Mouse (Mus musculus) neural tube, embryonic 10.5 days (tissue): ENCODE measurements around the gene Pex26.

Experiments
- DNase-seq: peaks from one replicate; pipeline ENCODE4 v3.0.0-alpha.2; 2017; ENCODE audit warnings: low spot score; ENCODE audit errors: extremely low spot score

Gene Pex26

DNA sequence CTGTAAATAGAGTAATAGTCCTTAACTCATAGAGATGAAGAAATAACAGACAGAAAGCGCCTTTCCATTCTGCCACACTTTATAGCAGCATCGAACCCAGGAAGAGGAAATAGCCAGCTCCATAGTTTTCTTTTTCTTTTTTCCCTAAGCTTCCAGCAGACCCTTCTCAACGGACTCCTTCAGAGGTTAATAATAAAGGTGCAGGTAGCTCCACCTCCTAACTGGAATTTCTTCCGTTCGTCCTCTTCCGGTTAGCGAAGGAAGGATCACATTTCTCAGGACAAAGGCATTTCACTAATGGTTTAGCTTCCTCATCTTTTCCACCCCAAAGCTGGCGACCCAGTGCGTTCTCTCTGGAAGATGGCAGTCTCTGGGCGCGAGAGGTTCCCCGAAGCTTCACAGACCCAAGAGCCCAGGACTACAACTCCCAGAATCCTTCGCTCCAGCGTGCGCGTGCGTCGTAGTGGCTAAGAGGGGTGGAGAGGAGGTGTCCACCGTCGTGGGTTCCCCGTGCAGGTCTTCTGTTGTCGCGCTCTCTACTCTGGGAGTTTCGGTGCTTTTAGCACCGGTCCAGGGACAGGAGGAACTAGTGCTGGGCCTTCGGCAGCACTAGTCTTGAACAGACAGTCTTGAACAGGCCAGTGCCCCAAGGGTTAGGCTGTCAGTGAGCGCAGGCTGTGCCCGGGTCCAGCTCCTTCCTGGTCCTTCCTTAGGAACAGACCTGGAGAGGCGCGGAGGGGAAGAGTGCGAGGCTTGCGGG lies at the start of gene Pex26:
Gene Pex26, plus strand, starts transcription at position 254 of the 760 bp plus-strand sequence.
- peak; percentile 94 for DNase-seq

DNA sequence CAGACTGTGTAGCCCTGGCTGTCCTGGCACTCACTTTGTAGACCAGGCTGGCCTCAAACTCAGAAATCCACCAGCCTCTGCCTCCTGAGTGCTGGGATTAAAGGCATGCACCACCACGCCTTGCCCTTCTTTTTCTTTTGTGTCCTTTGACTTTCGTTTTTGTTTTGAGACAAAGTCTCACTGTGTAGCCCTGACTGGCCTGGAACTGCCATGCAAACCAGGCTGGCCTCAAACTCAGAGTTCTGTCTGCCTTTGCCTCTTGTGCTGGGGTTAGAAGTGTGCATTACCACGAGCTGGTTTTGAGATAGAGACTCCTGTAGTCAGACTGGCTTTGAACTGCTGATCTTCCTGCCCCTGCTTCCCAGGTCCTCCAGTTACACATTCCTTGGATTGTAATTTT lies 49.2 kb upstream of the Pex26 start:
- no peak for DNase-seq

DNA sequence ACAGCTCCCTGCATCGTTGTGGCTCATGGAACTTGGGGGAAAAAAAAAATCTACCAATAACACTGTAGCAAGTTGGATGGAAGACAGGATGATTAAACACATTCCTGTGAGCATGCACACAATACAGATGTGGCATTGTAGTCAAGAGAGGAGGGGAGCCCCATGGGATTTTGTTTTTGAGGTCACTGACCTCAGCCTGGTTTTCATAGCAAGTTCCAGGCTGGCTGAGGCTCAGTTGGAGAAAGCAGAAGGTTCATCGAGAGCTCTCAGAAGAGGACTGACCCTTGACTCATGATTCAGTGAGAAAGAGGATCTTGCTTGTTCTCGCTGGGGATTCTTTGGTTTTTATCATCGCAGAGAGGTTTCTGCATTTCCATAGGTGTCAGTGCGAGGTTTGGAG lies 48.6 kb upstream of the Pex26 start:
- DNase-seq = no peak

DNA sequence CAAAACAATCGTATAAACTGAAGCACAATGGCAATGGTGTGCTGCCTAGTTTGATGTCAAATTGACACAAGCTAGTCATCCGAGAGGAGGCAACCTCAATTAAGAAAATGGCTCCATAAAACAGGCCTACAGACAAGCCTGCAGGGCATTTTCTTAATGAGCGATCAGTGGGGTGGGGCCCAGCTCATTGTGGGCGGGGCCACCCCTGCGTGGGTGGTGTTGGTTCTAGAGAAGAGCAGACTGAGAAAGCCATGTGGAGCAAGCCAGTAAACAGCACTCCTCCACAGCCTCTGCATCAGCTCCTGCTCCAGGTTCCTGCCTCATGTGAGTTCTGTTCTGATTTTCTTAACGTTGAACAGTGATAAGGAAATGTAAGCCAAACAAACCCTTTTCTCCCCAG lies 46.2 kb upstream of the Pex26 start:
- DNase-seq = no peak

DNA sequence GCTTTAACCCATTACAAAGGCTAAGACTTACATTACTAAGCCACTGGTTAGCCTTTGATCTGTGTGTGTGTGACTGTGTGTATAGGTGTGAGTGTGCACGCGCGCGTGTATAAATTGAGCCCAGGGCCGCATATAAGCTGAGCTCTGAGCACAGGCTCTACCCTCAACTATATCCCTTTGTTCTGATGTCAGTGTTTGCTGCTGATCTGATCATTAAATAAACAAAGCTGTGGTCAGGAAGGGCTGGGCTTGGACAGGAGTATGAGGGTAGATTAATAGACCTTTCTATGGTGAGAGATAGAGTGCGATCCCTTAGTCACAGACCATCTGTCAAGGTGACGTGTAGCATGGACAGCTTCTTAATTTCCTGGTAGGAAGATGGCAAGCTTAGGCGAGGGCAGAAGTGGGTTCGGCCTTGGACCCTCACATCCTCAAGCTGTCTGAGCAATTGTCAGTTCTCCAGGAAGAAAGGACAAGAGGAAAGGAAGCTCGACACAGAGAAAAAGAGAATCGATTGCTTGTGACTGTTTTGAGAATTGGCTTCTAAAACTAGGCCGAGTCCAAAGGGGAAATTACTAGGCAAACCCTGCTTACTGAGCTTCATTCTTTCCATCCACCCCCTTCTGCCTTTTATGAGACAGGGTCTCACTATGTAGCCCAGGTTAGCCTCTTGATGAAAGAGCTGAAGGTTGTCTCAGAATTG lies 45.0 kb upstream of the Pex26 start:
- no peak for DNase-seq

DNA sequence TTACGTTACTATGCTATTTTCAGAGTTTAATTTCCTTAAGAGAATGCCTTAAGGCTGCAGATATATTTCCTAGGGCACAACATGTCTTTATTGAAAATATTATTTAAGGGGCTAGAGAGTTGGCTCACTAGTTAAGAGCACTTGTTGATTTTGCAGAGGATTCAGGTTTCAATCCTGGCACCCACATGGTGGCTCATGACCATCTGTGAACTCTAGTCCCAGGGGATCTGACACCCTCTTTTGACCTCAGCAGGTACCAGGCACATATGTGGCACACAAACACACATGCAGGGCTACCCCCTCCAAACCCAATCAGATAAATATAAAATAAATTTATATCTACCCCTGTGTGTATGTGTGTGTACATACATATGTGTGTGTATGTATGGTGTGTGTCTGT lies 44.2 kb upstream of the Pex26 start:
- no peak for DNase-seq

DNA sequence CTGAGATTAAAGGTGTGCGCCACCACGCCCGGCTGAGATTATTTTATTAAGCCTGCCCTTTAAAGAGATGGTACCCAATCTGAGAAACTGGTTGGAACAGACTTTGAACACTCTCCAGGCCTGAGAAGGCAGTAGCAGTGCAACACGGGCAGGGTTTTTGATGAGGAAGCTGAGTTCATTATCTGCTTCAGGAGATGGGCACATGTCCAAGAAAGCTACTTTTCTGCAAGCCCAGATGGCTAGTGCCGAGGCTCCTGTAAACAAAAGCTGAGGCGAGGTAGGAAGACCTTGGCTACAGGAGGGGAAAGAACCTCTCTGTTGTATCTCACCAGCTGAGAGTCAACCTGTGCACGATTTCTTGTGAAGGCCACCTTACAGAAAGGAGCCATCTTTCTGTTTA lies 41.2 kb upstream of the Pex26 start:
- no peak for DNase-seq

DNA sequence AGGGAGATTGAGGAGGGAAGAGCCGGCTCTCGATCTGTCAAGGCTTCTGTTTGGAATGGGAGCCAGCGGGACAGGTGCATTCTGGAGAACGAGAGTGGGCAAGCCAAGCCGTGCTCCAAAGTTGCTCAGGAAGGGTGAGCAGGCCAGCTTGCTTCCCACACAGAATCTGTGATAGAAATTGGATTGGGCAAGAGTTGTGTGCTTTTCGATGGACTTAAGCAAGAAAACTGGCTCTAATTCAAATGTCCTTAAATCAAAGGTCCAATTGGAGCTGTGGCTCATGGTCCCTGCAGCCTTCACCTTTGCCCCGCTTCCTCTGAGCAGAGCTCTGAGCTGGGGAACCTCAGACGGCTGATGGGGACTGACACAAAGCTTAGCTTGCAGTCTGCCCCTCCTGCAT lies 40.0 kb upstream of the Pex26 start:
- DNase-seq = no peak

DNA sequence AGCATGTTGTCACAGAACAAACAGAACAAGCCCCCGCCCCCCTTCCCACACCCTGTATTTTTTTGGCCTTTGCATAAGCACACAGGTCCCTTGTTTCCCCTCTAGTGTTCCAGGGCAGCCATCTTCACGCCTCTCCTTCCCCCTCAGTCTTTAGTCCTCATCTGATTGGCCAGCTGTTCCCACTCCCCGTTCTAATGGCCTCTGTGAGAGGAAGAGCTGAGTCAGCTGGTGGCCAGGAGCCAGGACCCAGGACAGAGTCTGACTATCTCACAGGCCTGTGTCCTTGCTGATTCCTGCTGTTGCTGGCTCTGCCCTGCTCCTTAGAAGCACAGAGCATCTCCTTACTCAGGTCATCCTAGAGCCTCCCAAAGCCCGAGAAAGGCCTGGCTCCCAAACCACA lies 39.4 kb upstream of the Pex26 start:
- no peak for DNase-seq

DNA sequence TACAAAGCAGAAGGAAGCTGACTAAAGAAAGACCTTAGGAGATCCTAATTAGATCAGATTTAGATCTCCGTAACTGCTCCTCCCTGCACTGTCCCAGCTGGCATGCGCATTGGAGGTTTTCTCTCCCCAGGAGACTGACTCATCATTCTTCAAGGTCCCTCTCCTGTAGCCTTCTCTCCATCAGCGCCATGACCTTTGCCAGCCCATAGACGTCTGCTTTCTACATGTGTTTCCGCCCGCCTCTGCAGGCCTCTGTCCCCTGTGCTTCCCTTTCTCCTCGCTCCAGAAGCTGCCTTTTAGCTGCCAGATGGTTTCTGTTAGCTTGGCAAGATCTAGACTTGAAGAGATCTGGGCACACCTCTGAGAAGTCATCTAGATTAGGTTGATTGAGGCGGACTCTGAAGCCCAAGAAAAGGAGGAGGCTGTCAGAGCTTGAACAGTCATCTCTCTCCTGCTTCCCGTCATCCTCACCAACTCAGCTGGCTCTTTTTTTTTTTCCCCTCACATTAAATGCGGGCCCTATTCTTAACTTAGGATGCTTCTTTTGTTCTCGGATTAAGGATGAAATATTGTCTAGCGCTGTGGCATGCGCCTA lies 38.4 kb upstream of the Pex26 start:
- DNase-seq = peak; percentile 44

DNA sequence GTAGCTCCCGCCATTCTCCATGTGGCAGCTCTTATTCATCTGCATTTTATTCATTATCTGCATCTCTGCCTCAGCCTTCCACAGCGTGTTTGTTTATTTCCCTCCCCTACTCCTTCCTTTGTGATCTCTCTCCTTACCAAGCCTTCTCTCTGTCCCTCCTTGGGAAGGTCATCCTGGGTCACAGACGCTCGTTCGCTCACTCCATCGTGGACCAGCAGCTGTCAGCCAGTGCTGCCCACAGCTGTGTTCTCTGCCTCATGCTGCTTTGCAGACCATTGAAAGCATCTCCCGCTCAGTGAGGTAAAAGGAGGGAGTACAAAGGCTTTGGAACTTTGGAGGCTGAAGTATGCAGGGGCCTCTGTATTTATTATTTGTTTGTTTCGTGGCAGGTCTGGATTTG lies 37.6 kb upstream of the Pex26 start:
- DNase-seq = peak; percentile 55

DNA sequence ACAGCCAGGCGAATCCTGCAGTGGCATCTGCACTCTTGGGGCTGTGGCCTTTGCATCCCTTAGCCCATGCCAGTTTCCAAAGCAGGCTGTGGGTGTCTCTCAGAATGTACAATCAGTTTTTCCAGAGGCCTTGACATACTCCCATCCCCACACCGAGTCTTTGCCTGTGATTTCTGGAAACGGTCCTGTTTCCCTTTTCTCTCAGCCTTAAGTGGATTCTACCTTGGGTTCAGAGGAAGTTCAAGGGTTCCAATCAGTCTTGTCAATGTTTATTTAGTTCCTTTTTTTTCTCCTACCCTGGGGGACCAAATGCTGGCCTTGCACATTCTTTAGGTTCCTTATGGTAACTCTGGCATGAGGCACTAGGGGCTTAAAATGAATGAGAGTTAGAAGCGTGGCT lies 36.7 kb upstream of the Pex26 start:
- DNase-seq = no peak

DNA sequence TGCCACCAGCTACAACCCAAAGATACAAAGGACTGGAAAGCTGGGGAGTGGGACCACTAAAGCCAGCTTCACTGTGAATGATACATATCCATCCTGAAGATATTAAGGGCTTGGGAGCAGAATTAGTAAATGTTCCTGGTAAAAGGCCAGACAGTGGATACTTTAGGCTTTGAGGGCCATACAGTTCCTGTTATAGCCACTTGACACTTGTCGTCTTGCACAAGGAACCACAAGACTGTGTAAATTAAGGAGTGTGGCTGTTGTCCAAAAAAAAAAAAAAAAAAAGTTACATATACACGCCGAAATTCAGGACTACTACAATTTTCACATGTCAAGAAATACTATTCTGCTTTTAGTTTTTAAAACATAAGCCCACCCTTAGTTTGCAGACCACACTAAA lies 35.1 kb upstream of the Pex26 start:
- DNase-seq = no peak

DNA sequence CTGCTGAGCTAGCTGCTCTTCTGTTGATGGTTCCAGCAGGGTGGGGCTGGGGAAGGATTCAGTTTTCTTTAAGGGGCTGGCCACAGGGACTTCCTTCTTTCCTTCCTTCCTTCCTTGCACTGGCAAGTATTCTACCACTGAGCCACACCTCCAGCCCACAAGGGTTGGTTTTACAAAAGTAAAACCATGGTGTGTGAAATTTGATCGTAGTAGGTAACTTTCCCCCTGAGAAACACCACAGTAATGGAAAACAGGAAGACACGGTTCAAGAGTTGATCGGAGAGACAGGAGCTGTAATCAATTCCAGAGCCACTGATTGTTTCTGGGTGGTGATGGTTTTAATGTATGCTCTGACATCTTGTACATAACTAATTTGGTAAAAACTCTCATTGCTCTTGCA lies 34.0 kb upstream of the Pex26 start:
- DNase-seq = no peak

DNA sequence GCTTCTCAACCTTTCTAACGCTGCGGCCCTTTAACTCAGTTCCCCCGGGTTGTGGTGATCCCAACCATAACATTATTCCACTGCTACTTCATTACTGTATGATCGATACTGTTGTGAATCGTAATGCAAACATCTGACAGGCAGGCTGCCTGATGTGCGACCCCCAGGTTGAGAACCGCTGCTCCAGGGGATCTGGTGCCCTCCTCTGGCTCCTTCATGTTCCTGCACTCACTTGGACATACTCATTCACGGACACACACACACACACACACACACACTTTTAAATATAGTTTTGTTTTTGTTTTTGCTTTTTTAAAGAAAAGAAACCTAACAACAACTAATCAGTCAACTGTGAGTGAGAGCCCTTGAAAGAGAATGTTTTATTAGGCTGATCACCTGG lies 33.3 kb upstream of the Pex26 start:
- DNase-seq = no peak

DNA sequence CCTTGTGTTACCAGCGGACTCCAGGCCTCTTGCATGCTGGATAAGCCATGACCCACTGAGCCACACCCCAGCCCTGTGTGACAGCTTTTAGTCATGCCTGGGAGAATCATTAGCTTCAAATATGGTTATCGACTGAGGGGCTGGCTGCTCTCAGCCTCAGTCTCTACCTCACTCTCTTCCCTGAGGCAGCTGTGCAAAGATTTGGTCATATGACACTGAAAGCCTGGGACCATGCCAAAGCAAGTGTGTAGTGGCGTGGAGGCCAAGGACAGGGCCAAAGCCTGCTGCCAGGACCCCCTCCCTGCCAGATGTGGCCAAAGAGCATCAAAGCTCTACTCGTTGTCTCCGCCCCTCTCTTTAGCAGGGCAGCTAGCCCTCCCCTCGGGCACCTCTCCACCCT lies 31.7 kb upstream of the Pex26 start:
- DNase-seq = no peak

DNA sequence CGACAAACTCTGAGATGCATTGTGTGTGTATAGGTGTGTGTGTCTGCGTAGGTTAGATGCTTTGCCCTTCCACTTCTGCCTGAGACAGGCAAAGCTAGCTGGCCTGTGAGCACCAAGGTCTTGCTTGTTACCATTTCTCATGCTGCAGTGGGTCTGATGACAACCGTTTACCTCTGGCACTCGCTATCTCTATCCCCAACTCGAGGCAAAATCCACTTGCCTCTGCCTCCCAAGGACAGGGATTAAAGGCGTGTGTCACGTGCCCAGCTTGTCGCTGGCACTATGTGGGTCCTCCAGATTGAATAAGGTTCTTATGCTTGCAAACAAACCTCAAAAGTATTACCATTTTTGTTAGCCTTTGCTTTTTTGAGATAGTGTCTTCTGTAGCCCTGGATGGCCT lies 30.3 kb upstream of the Pex26 start:
- DNase-seq = no peak

DNA sequence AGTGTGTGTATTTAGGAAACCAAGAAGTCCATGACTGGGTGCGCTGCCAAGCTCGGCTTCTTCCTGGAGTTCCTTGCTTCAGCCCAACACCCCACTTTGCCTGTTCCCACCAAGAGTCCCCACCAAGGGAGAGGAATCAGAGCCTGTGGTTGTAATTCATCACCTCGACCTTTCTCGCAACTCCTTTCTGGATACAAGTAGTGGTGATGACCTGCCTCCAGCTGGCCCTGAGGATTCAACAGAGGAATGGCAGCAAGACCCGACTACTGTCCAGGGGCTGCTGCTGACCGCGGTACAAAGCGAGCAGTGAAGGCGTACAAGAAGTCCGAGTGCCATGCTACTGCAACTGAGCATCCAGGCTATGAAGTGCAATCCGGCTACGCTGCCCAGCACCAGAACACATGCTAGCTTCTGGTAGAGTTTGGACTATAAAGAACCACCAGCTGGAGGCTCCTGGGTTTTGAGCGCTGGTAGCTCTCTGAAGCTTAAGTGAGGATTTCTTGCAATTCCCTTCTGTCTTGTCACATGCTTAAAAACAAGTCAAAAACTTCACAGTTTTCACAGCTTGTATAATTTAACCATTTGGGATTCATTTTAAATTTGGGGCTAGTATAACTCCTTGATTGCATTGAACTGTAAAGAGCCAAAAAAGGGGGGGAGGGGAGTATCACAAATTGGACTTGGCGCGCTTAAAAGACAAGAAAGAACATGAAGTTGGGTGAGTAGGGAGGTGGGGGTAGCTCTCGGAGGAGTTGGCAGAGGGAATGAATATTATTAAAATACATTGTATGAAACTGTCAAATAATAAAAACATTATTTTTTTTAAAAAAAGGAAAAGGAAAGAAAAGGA lies 28.8 kb upstream of the Pex26 start:
- no peak for DNase-seq

DNA sequence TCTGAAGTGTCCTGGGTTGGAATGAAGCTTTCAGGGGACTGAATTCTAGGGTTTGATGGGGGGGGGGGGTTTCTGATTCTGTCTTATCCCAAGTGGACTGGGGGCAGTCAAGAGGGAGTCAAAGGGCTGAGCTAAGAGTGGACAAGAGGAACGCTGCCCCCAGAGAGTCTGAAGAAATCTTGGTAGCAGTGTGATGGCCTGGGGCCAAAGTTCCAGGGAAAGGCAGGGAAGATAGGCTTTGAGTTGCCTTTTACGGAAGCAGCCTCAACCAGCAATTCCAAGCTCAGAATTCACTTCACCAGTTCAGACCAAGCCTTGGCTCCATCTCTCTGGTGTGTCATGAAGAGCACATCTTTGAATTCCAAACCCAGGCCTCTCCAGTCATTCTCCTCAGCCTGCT lies 27.4 kb upstream of the Pex26 start:
- no peak for DNase-seq

DNA sequence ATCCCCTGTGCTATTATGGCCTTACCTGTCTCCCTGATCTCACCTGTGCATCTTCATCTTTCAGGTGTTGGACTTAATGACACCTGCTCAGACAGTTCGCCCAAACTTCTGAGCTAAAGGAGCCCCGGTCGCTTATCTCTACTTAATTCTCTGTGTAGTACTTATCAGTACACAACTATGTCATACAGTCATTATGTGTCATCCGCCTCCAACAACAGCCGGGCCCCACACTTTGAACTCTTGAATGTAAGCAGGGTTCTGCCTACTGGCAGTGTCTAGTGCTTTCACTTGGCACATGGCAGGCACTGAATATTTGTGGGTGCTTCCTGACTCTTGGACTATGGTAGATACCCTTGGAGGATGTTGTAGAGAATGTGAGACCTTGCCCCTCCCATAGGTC lies 23.9 kb upstream of the Pex26 start:
- no peak for DNase-seq

DNA sequence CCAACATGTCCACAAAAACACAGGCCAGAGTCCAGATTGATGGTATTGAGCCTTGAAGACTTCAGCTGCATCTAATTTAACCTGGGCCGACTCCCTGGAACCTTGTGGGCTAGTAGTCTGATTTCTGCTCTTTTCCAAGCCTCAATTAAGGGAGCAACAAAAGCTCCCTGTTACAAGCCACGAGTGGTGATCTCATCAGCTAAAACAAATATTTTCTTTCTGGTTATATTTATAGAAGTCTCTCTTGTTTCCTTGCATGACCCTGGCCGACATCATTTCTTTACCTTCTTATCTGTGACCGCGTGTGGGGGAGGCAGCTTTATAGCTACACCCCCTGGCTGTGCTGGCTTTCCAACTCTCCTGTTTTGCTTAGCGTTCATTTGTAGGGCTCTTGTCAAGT lies 23.3 kb upstream of the Pex26 start:
- no peak for DNase-seq

DNA sequence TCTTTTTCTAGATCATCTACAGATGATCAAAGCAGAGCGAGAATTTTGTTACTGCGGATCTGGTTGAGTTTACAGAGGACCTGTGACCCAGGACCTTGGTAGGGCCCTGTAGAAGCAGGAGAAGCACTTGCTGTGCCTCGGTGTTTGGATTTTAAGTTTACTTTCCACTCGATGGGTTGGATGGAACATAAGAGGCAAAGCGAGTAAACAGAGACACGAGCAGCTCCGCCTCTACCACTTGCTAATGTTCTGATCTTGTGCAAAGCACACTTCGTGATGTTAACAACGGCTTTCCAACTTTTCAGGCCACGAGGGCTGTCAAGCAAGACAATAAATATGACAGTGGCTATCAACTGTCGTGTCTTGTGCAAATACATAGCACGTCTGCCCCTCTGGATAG lies 20.9 kb upstream of the Pex26 start:
- DNase-seq = no peak
